Mouse (Mus musculus): Measurements from ENCODE around the gene Gm47995. TPM values are rescaled to one million over a fixed set of nuclear protein-coding genes. Genes with fewer than 3 reads are reported as not detected.
A peak's percentile ranks its signal among the peaks of the same experiment; 100 is the strongest.
"Not testable (repeated sequence)": the region's sequence is repeated elsewhere in the genome, so short reads cannot be mapped to it uniquely, and the experiment has no call there.

The Gm47995 gene
- polyA plus RNA-seq, 1 experiment from 2014 or later: 0.29 TPM

- H3K9me3 ChIP-seq (replicated peaks; ENCODE audit: low read length); H3K4me2 ChIP-seq (ENCODE audit: low read length); ATAC-seq (replicated peaks; ENCODE audit: low FRiP score, low read depth); DNase-seq (ENCODE audit: low spot score); H3K36me3 ChIP-seq (ENCODE audit: insufficient read depth, low read length); H3K4me3 ChIP-seq (replicated peaks; ENCODE audit: low read depth, low read length); H3K4me1 ChIP-seq (replicated peaks; ENCODE audit: insufficient read depth, low read length); H3K27me3 ChIP-seq (ENCODE audit: insufficient read depth, low read length); H3K9ac ChIP-seq (ENCODE audit: low read depth, low read length): not testable (repeated sequence)
- peak overlapping the region; percentile 67 for H3K27ac ChIP-seq
- 73% methylated on average over 4 of the region's 4 CpGs for WGBS
Measured at GRCm38 (mm10) chr1:151186879-151187424, 11.3 kb upstream of the Gm47995 start.

DNA sequence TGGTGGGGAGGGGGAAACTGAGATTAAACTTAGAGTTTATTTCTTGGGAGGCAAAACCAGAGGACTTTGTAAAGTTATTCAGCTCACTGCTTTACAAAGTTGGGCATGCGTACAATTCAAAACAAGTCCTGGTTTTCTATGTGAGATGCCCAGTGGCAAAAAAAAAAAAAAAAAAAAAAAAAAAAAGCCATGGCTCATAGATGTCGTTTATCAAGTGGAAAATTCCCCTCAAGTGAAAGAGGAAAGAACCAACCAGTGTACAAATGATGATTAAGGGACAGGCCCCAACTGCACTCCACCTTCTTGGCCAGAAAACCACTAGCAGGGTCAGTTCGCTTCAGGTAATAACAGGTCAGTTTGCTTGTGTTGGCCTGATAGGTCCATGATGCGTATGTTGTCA, 9.8 kb upstream of the Gm47995 start:
- H3K9ac ChIP-seq (ENCODE audit: low read depth, low read length): no peak overlapping the region
- no peak for DNase-seq (ENCODE audit: low spot score)
- no peaks in the 10 kb centered on the region for H3K9me3 ChIP-seq (replicated peaks; ENCODE audit: low read length)
- H3K36me3 ChIP-seq (ENCODE audit: insufficient read depth, low read length): no peaks in the 10 kb centered on the region
- H3K4me3 ChIP-seq (replicated peaks; ENCODE audit: low read depth, low read length): no peak overlapping the region
- ATAC-seq (replicated peaks; ENCODE audit: low FRiP score, low read depth): 0 out of 2 replicates have a peak, but pooled peaks have one; percentile 59
- no peak overlapping the region for H3K27ac ChIP-seq
- no peaks in the 10 kb centered on the region for H3K4me1 ChIP-seq (replicated peaks; ENCODE audit: insufficient read depth, low read length)
- H3K27me3 ChIP-seq (ENCODE audit: insufficient read depth, low read length): no peaks in the 10 kb centered on the region
- 77% methylated on average over 4 of the region's 4 CpGs for WGBS
- H3K4me2 ChIP-seq (ENCODE audit: low read length): no peak overlapping the region
- TF ChIP-seq CTCF (IDR thresholded peaks at IDR 0.05; ENCODE audit: low read depth): no peak

DNA sequence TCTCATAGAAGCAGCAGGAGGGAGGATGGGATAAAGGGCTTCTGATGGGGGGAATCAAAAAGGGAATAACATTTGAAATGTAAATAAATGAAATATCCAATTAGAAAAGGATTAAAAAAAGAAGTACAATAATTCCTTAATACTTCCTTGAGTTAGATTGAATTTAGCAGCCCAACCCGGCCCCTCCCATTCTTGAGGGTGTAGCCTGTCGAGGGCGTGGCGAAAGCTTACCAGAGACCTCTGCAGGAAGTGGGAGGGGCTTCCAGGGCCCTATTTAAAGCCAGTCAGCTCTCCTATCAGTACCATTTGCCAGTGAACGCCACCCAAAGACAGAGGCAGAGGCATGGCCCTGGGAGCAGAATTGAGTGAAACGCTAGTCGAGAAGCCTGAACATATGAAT, 6.2 kb upstream of the Gm47995 start, which contains the start of gene Gm8947:
Gm8947 (plus strand) TSS at position 302 of the 400 bp plus-strand sequence.
- H3K27ac ChIP-seq; H3K9ac ChIP-seq (ENCODE audit: low read depth, low read length); H3K9me3 ChIP-seq (replicated peaks; ENCODE audit: low read length); H3K4me3 ChIP-seq (replicated peaks; ENCODE audit: low read depth, low read length); H3K4me2 ChIP-seq (ENCODE audit: low read length); H3K27me3 ChIP-seq (ENCODE audit: insufficient read depth, low read length); ATAC-seq (replicated peaks; ENCODE audit: low FRiP score, low read depth); H3K36me3 ChIP-seq (ENCODE audit: insufficient read depth, low read length); DNase-seq (ENCODE audit: low spot score); H3K4me1 ChIP-seq (replicated peaks; ENCODE audit: insufficient read depth, low read length): not testable (repeated sequence)
- no CpG with 5 or more reads among the region's 7 CpGs for WGBS

DNA sequence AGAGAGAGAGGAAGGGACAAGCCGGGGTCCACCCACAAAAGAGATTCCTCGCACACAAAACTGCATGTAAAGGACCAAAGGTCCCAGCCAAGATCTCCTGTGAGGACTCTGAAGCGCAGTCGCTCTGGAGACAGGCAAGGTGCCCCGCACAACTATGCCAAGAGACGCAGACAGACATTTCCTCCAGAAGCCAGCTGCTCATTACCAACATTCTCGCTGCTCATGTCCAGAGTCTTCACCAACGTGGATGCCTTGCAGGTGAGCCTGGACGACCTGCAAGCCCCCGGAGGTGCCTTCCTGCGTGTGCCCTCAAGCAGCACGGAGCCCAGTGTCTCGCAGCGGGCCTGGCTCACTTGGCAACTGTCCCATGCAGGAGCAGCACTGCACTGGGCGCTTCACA, 5.5 kb upstream of the Gm47995 start:
- not testable (repeated sequence) for H3K9me3 ChIP-seq (replicated peaks; ENCODE audit: low read length); H3K27ac ChIP-seq; H3K36me3 ChIP-seq (ENCODE audit: insufficient read depth, low read length); H3K4me1 ChIP-seq (replicated peaks; ENCODE audit: insufficient read depth, low read length); H3K9ac ChIP-seq (ENCODE audit: low read depth, low read length); H3K4me2 ChIP-seq (ENCODE audit: low read length); H3K4me3 ChIP-seq (replicated peaks; ENCODE audit: low read depth, low read length); ATAC-seq (replicated peaks; ENCODE audit: low FRiP score, low read depth); DNase-seq (ENCODE audit: low spot score); H3K27me3 ChIP-seq (ENCODE audit: insufficient read depth, low read length)
- WGBS: 86% methylated on average over 13 of the region's 15 CpGs

GRCm38 (mm10) chr1:151195986-151196385, 2.3 kb upstream of the Gm47995 start:
- not testable (repeated sequence) for H3K4me1 ChIP-seq (replicated peaks; ENCODE audit: insufficient read depth, low read length)
- ATAC-seq (replicated peaks; ENCODE audit: low FRiP score, low read depth): peak; percentile 54
- WGBS: 65% methylated on average over 4 of the region's 4 CpGs

GRCm38 (mm10) chr1:151196690-151197089, 1.6 kb upstream of the Gm47995 start:
- not testable (repeated sequence) for H3K4me2 ChIP-seq (ENCODE audit: low read length); H3K27ac ChIP-seq; H3K4me1 ChIP-seq (replicated peaks; ENCODE audit: insufficient read depth, low read length); H3K9ac ChIP-seq (ENCODE audit: low read depth, low read length); ATAC-seq (replicated peaks; ENCODE audit: low FRiP score, low read depth); H3K9me3 ChIP-seq (replicated peaks; ENCODE audit: low read length); H3K36me3 ChIP-seq (ENCODE audit: insufficient read depth, low read length); DNase-seq (ENCODE audit: low spot score); H3K27me3 ChIP-seq (ENCODE audit: insufficient read depth, low read length); H3K4me3 ChIP-seq (replicated peaks; ENCODE audit: low read depth, low read length)
- 65% methylated on average over 3 of the region's 3 CpGs for WGBS

More at GRCm38 (mm10) chr1:151195986-151196385, 2.3 kb upstream of the Gm47995 start:
- H3K27ac ChIP-seq; DNase-seq (ENCODE audit: low spot score); H3K9me3 ChIP-seq (replicated peaks; ENCODE audit: low read length); H3K27me3 ChIP-seq (ENCODE audit: insufficient read depth, low read length); H3K9ac ChIP-seq (ENCODE audit: low read depth, low read length); H3K36me3 ChIP-seq (ENCODE audit: insufficient read depth, low read length); H3K4me2 ChIP-seq (ENCODE audit: low read length); H3K4me3 ChIP-seq (replicated peaks; ENCODE audit: low read depth, low read length): not testable (repeated sequence)

GRCm38 (mm10) chr1:151200620-151201019, 2.4 kb downstream of the Gm47995 start:
- not testable (repeated sequence) for H3K36me3 ChIP-seq (ENCODE audit: insufficient read depth, low read length)

DNA sequence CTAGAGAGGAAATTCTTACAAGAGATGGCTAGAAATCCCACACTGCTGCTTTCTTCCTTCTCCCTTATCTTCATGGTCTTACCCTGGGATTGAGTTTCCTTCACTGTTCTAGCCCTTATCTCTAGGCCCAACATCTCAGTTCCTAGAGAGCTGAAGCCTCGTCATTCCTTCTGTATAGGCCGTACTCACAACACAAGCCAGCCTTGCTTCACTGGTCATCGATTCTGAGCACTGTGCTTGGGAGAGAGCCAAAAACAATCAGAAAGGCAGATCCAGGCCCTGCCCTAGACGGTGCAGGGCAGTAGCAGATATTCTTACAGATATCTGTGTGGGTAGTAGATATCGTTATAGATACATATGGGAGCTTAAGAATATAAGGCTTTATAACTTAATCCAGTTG, 4.5 kb downstream of the Gm47995 start:
- not testable (repeated sequence) for H3K27ac ChIP-seq; H3K9me3 ChIP-seq (replicated peaks; ENCODE audit: low read length); H3K36me3 ChIP-seq (ENCODE audit: insufficient read depth, low read length); H3K4me3 ChIP-seq (replicated peaks; ENCODE audit: low read depth, low read length); H3K9ac ChIP-seq (ENCODE audit: low read depth, low read length); DNase-seq (ENCODE audit: low spot score); H3K4me2 ChIP-seq (ENCODE audit: low read length); H3K4me1 ChIP-seq (replicated peaks; ENCODE audit: insufficient read depth, low read length); H3K27me3 ChIP-seq (ENCODE audit: insufficient read depth, low read length)
- 36% methylated on average over 3 of the region's 5 CpGs for WGBS
- peak; percentile 49; the same call in 1 of the 2 replicates for ATAC-seq (replicated peaks; ENCODE audit: low FRiP score, low read depth)

More at GRCm38 (mm10) chr1:151200620-151201019, 2.4 kb downstream of the Gm47995 start:
- H3K27me3 ChIP-seq (ENCODE audit: insufficient read depth, low read length); DNase-seq (ENCODE audit: low spot score); H3K9me3 ChIP-seq (replicated peaks; ENCODE audit: low read length); H3K9ac ChIP-seq (ENCODE audit: low read depth, low read length); H3K27ac ChIP-seq; H3K4me1 ChIP-seq (replicated peaks; ENCODE audit: insufficient read depth, low read length); H3K4me2 ChIP-seq (ENCODE audit: low read length); ATAC-seq (replicated peaks; ENCODE audit: low FRiP score, low read depth); H3K4me3 ChIP-seq (replicated peaks; ENCODE audit: low read depth, low read length): not testable (repeated sequence)

DNA sequence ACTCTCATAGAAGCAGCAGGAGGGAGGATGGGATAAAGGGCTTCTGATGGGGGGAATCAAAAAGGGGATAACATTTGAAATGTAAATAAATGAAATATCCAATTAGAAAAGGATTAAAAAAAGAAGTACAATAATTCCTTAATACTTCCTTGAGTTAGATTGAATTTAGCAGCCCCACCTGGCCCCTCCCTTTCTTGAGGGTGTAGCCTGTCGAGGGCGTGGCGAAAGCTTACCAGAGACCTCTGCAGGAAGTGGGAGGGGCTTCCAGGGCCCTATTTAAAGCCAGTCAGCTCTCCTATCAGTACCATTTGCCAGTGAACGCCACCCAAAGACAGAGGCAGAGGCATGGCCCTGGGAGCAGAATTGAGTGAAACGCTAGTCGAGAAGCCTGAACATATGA, 5.6 kb downstream of the Gm47995 start, which contains the start of gene 3110040M04Rik:
3110040M04Rik (plus strand) TSS at position 304 of the 400 bp plus-strand sequence.
- H3K36me3 ChIP-seq (ENCODE audit: insufficient read depth, low read length); ATAC-seq (replicated peaks; ENCODE audit: low FRiP score, low read depth); H3K4me1 ChIP-seq (replicated peaks; ENCODE audit: insufficient read depth, low read length); H3K9ac ChIP-seq (ENCODE audit: low read depth, low read length); H3K4me3 ChIP-seq (replicated peaks; ENCODE audit: low read depth, low read length); DNase-seq (ENCODE audit: low spot score); H3K4me2 ChIP-seq (ENCODE audit: low read length); H3K27me3 ChIP-seq (ENCODE audit: insufficient read depth, low read length); H3K9me3 ChIP-seq (replicated peaks; ENCODE audit: low read length); H3K27ac ChIP-seq: not testable (repeated sequence)
- no CpG with 5 or more reads among the region's 6 CpGs for WGBS

Measured in kidney, postnatal 0 days (tissue).